Mouse (Mus musculus) brain, embryonic 14.5 days (tissue): ENCODE data around the gene Myo10.

ENCODE experiments used
- CTCF ChIP-seq: fragments of 200-500 bp; IDR thresholded peaks from 2 replicates; pipeline ENCODE4 v1.5.1; 2012; ENCODE audit warnings: inconsistent platforms, mild to moderate bottlenecking, moderate library complexity, borderline replicate concordance; ENCODE audit not compliant: insufficient read depth, insufficient read length; ENCODE audit errors: extremely low read depth
- POLR2A ChIP-seq: fragments of 200-500 bp; IDR thresholded peaks from 2 replicates; pipeline ENCODE4 v1.6.1; 2012; ENCODE audit warnings: mild to moderate bottlenecking, inconsistent platforms, borderline replicate concordance; ENCODE audit not compliant: poor library complexity, insufficient read depth, insufficient read length, severe bottlenecking; ENCODE audit errors: extremely low read depth

DNA sequence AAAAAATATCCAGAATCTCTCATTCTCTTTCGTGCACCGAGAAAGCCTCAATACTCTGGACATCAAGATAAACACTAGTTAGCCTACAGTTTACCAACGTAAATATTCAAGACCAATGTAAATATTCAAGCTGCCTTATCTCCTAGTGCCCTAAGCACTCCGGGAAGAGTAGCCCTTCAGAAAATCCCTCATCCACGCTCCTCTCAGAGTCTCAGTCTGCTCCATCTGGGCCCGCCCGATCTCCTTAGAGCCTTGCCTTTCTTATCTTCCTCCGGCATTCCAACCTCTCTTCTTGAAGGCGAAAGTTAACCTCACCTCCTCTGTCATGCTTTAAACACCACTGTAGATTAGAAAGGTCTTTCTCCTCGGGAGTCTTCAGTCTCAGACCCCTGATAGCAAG is 13.1 kb upstream of the Myo10 start:
- TF ChIP-seq CTCF (no peak), POLR2A (no peak)
